Mouse (Mus musculus) kidney, adult 2 months (tissue): ENCODE measurements around the gene Spin1. TPM values are rescaled to one million over a fixed set of nuclear protein-coding genes. Genes with fewer than 3 reads are reported as not detected.
"Not testable (repeated sequence)": the region's sequence is repeated elsewhere in the genome, so short reads cannot be mapped to it uniquely, and the experiment has no call there.

ENCODE experiments used
- DNase-seq: peaks from one replicate; pipeline ENCODE4 v3.0.0; 2021
- H3K27ac ChIP-seq: fragments of 200-500 bp; 2 replicates; pipeline ENCODE4 v1.5.1; 2012; ENCODE audit warnings: low read depth, low read length, control low read depth, inconsistent platforms; ENCODE audit not compliant: insufficient read depth
- H3K27me3 ChIP-seq: fragments of 200-500 bp; replicated peaks from 2 replicates; pipeline ENCODE4 v1.6.1; 2012; ENCODE audit warnings: mild to moderate bottlenecking, moderate library complexity, low read length, inconsistent platforms; ENCODE audit not compliant: control insufficient read depth, insufficient read depth
- H3K36me3 ChIP-seq: fragments of 200-500 bp; 2 replicates; pipeline ENCODE4 v1.6.1; 2012; ENCODE audit warnings: mild to moderate bottlenecking, moderate library complexity, low read length, inconsistent platforms; ENCODE audit not compliant: control insufficient read depth, insufficient read depth
- H3K4me1 ChIP-seq: fragments of 200-500 bp; 2 replicates; pipeline ENCODE4 v1.6.1; 2011; ENCODE audit warnings: low read length; ENCODE audit not compliant: control insufficient read depth, insufficient read depth
- H3K4me3 ChIP-seq: fragments of 200-500 bp; 2 replicates; pipeline ENCODE4 v1.5.1; 2011; ENCODE audit warnings: mild to moderate bottlenecking, low read depth, low read length, control low read depth; ENCODE audit not compliant: insufficient read depth
- CTCF ChIP-seq: fragments of 200-500 bp; conservative IDR thresholded peaks from 2 replicates; pipeline ENCODE4 v1.5.1; 2011; ENCODE audit warnings: low read depth, mild to moderate bottlenecking, control low read depth, low read length, moderate library complexity, mixed read lengths; ENCODE audit not compliant: insufficient read depth, insufficient read length
- POLR2A ChIP-seq: fragments of 200-500 bp; IDR thresholded peaks from one replicate; pipeline ENCODE4 v1.6.1; 2011; ENCODE audit warnings: low read depth, low read length, control low read depth
- WGBS: fragments of 180-500 bp; shearing (Covaris S2); methylation state at CpG from one replicate; pipeline ENCODE4 v1.1.7; 2018; 5-methylcytosine and 5-hydroxymethylcytosine counted together
- polyA plus RNA-seq: library from polyadenylated mRNA; depleted of rRNA; stranded (reverse); fragments of >200 nt; gene quantifications from 2 replicates; pipeline ENCODE4 v1.2.3, GENCODE M21; 2012

Spin1 gene
- polyA plus RNA-seq, 1 experiment = 30.8 TPM

DNA sequence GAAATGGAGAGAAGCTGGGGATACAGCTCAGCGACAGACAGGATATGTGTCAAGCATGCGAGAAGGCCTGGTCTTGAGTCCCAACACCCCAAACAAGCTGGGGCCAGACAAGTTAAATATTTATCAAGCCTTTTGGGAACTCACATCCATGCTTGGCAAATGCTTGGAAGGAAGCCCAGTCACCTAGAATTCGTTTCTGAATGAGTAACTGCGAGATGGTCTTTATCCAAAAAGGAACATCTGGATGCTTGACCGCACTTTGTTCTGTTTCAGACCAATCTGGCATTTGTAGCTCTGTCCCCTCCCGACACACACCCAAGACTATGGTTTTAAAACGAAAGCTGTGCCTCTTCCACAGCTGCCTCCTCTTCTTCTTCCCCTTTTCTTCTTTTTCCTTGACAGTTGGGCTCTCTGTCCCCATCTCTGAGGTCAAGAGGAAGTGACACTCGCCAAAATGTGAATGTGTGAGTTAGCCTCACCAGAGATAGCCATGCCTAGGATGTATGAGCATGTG is 28.9 kb upstream of the Spin1 start:
- Histone ChIP-seq H3K36me3 (no peaks in the 10 kb centered on the region), H3K27ac (peak overlapping the region; percentile 7; the same call in 1 of the 2 replicates), H3K27me3 (no peaks in the 10 kb centered on the region), H3K4me3 (no peak overlapping the region), H3K4me1 (peaks cover 3% of the 10 kb centered on the region; the same call in 1 of the 2 replicates)
- DNase-seq = peak; percentile 94
- WGBS = 18% methylated on average over 8 of the region's 8 CpGs
- TF ChIP-seq CTCF (no peak), POLR2A (no peak)

GRCm38 (mm10) chr13:51072917-51073843 is 27.5 kb upstream of the Spin1 start:
- Histone ChIP-seq H3K36me3 (no peaks in the 10 kb centered on the region), H3K27ac (no peak overlapping the region), H3K4me1 (peaks cover 3% of the 10 kb centered on the region; the same call in 1 of the 2 replicates), H3K4me3 (no peak overlapping the region), H3K27me3 (no peaks in the 10 kb centered on the region)
- TF ChIP-seq POLR2A (no peak), CTCF (no peak)
- WGBS = 90% methylated on average over 16 of the region's 16 CpGs
- DNase-seq = no peak

GRCm38 (mm10) chr13:51074081-51074680 is 26.5 kb upstream of the Spin1 start:
- H3K4me1 ChIP-seq = peaks cover 3% of the 10 kb centered on the region; the same call in 1 of the 2 replicates
- TF ChIP-seq CTCF (no peak), POLR2A (no peak)
- H3K36me3 ChIP-seq = no peaks in the 10 kb centered on the region
- H3K27me3 ChIP-seq = no peaks in the 10 kb centered on the region
- H3K4me3 ChIP-seq = no peak overlapping the region
- 56% methylated on average over 6 of the region's 6 CpGs for WGBS
- DNase-seq = no peak
- no peak overlapping the region for H3K27ac ChIP-seq

GRCm38 (mm10) chr13:51076191-51076590 is 24.5 kb upstream of the Spin1 start:
- H3K4me1 ChIP-seq, H3K27ac ChIP-seq, H3K27me3 ChIP-seq, H3K36me3 ChIP-seq, H3K4me3 ChIP-seq: not testable (repeated sequence)
- WGBS = 83% methylated on average over 14 of the region's 14 CpGs
- DNase-seq = peak; percentile 61

DNA sequence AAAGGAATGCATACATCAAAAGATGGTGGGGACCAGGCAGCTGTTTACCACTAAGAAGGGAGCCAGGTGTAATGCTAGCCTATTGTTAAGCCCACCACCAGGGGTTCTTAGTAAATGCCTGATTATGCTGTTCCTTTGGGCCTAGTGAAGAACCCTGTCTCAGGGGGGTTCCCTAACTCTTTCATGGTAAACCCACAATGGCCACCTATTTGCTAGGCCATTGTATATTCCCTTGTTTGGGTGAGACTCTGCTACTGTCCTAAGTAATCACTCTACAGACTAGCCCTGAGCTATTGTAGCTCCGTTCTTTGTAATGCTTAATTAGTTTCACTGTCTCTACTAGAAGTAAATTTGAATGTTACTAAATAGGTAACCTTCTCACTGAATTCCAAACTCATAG is 22.1 kb upstream of the Spin1 start:
- not testable (repeated sequence) for H3K36me3 ChIP-seq, H3K4me3 ChIP-seq, H3K27me3 ChIP-seq, DNase-seq, H3K4me1 ChIP-seq, H3K27ac ChIP-seq
- WGBS = 86% methylated on average over 1 of the region's 1 CpGs

GRCm38 (mm10) chr13:51080801-51081200 is 19.9 kb upstream of the Spin1 start:
- no peak for DNase-seq
- H3K27me3 ChIP-seq = no peaks in the 10 kb centered on the region
- 94% methylated on average over 2 of the region's 2 CpGs for WGBS
- TF ChIP-seq CTCF = no peak
- no peak for TF ChIP-seq POLR2A
- no peak overlapping the region for H3K27ac ChIP-seq
- no peaks in the 10 kb centered on the region for H3K36me3 ChIP-seq
- H3K4me3 ChIP-seq = no peak overlapping the region
- H3K4me1 ChIP-seq = no peaks in the 10 kb centered on the region

DNA sequence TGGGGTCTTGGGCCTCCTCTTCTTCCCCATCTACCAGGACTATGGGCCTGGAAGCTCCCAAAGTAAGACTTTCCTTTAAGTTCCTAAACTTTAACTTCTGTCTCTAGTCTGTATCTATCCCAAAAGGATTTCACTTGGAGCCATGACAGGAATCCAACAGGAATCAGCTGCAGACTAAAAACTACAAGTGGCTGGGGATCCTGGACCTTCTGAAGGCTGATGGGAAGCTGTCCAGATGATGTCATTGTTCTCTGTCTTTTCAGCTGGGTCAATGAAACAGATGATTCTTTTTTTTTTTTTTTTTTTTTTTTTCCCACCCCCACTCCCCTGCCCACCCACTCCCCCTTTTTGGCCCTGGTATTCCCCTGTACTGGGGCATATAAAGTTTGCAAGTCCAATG is 16.4 kb upstream of the Spin1 start:
- TF ChIP-seq CTCF (no peak), POLR2A (no peak)

GRCm38 (mm10) chr13:51085941-51086340 is 14.7 kb upstream of the Spin1 start:
- no peaks in the 10 kb centered on the region for H3K4me1 ChIP-seq
- H3K36me3 ChIP-seq = no peaks in the 10 kb centered on the region
- TF ChIP-seq POLR2A = no peak
- TF ChIP-seq CTCF = no peak
- WGBS = 92% methylated on average over 11 of the region's 11 CpGs
- H3K27me3 ChIP-seq = no peaks in the 10 kb centered on the region
- H3K4me3 ChIP-seq = no peak overlapping the region
- H3K27ac ChIP-seq = no peak overlapping the region
- DNase-seq = no peak

More for the DNA sequence above, 16.4 kb upstream of the Spin1 start:
- Histone ChIP-seq H3K4me1 (no peaks in the 10 kb centered on the region), H3K36me3 (no peaks in the 10 kb centered on the region), H3K27me3 (no peaks in the 10 kb centered on the region), H3K27ac (no peak overlapping the region), H3K4me3 (no peak overlapping the region)
- DNase-seq = no peak
